Mouse (Mus musculus) MEL (cell line): ENCODE results near the gene 1600014C10Rik.

ENCODE experiments used
- BHLHE40 ChIP-seq: IDR thresholded peaks from 2 replicates; pipeline ENCODE4 v1.6.1; 2012; ENCODE audit warnings: low read depth, mild to moderate bottlenecking, inconsistent platforms, low read length, improper control_type of control experiment, borderline replicate concordance
- CTCF ChIP-seq, 3 experiments: IDR thresholded peaks in 2 of 3; conservative IDR thresholded peaks in 1 of 3; 2 replicates each; pipeline ENCODE4 v1.5.1; 2011 to 2012; ENCODE audit warnings: low read length in 3 of 3, low read depth in 2 of 3, mild to moderate bottlenecking in 2 of 3, improper control_type of control experiment in 1 of 3, inconsistent platforms in 1 of 3, mixed read lengths in 1 of 3, moderate library complexity in 1 of 3; ENCODE audit not compliant: control insufficient read depth in 1 of 3, insufficient read depth in 1 of 3, poor library complexity in 1 of 3, severe bottlenecking in 1 of 3
- MAFK ChIP-seq: IDR thresholded peaks from 2 replicates; pipeline ENCODE4 v1.6.1; 2011; ENCODE audit warnings: low read depth, mild to moderate bottlenecking, low read length, improper control_type of control experiment, borderline replicate concordance
- MEF2A ChIP-seq: IDR thresholded peaks from 2 replicates; pipeline ENCODE4 v1.6.1; 2014; ENCODE audit warnings: low read depth, mild to moderate bottlenecking, inconsistent platforms, low read length, improper control_type of control experiment; ENCODE audit not compliant: poor library complexity, insufficient replicate concordance, severe bottlenecking; ENCODE audit errors: extremely low read depth
- MYB ChIP-seq: IDR thresholded peaks from 2 replicates; pipeline ENCODE4 v1.6.1; 2011; ENCODE audit warnings: mild to moderate bottlenecking, low read depth, low read length, improper control_type of control experiment
- TBP ChIP-seq: IDR thresholded peaks from 2 replicates; pipeline ENCODE4 v1.8.0; 2011; ENCODE audit warnings: low read depth, low read length, improper control_type of control experiment

GRCm38 (mm10) chr7:38205801-38206200 is 22.8 kb downstream of the 1600014C10Rik start:
- TF ChIP-seq BHLHE40 (no peak), MEF2A (no peak), CTCF (IDR thresholded peaks at IDR 0.05 in 2 of 3, conservative IDR thresholded peaks at IDR 0.05 in 1 of 3; ENCODE audit: control insufficient read depth in 1 of 3, insufficient read depth in 1 of 3, low read depth in 2 of 3, low read length in 3 of 3, poor library complexity in 1 of 3, severe bottlenecking in 1 of 3) (no peak), MYB (no peak), TBP (no peak), MAFK (no peak)
